In the genomic region with DNA sequence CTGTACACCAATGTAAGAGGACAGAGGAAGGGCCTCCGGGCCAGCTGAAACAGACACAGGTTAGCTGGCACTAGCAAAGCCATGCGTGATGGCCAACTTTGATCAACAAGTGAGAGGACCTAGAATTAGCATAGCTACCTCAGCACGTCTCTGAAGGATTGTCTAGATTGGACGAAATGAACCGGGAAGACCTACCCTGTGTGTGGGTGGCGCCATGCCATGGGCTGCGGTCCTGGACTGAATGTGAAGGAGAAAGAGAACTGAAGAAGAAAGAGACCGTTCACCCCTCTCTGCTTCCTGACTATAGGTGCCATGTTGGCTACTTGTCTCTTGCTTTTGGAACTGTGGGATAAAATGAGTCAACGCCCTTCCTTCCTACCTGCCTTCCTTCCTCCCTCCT, we compare ENCODE assay signal across 35 mouse cellular contexts.
"Had no signal": no experiment of that assay in that cellular context is flagged by ENCODE, and none has a peak within 500 bp of the region (broad histone marks: within the 10 kb centered on the region; RNA-seq: fewer than 3 reads in every experiment).

No protein-coding gene starts in this region.

- H3K36me3 ChIP-seq: heart, embryonic 10.5 days; heart, embryonic 12.5 days; heart, embryonic 13.5 days; heart, embryonic 15.5 days; hindbrain, embryonic 10.5 days; hindbrain, embryonic 12.5 days; hindbrain, embryonic 13.5 days; hindbrain, embryonic 15.5 days; intestine, embryonic 15.5 days; kidney, embryonic 15.5 days had no signal

- ATAC-seq: hindbrain, embryonic 16.5 days; hindbrain, postnatal 0 days; inflammation-experienced regulatory T-cells, adult 6 months; intestine, embryonic 15.5 days; intestine, embryonic 16.5 days; intestine, postnatal 0 days had no signal

- H3K27ac ChIP-seq: heart, embryonic 10.5 days; heart, embryonic 13.5 days; heart, embryonic 15.5 days; hindbrain, embryonic 10.5 days; hindbrain, embryonic 12.5 days; hindbrain, embryonic 13.5 days; hindbrain, embryonic 14.5 days; hindbrain, embryonic 15.5 days; hindbrain, postnatal 0 days; intestine, embryonic 15.5 days; kidney, embryonic 15.5 days; kidney, postnatal 0 days; layer of hippocampus, adult 2 months had no signal

- H3K27me3 ChIP-seq: heart, embryonic 12.5 days; heart, embryonic 13.5 days; heart, embryonic 15.5 days; intestine, embryonic 15.5 days had no signal

- H3K9ac ChIP-seq: heart, embryonic 12.5 days; heart, embryonic 13.5 days; heart, embryonic 15.5 days; hindbrain, embryonic 12.5 days; hindbrain, embryonic 13.5 days; hindbrain, embryonic 14.5 days; hindbrain, embryonic 15.5 days; intestine, embryonic 15.5 days; kidney, embryonic 15.5 days had no signal

- H3K4me1 ChIP-seq: heart, embryonic 10.5 days; heart, embryonic 12.5 days; heart, embryonic 13.5 days; heart, embryonic 15.5 days; hindbrain, embryonic 12.5 days; intestine, embryonic 15.5 days; kidney, embryonic 15.5 days had no signal

- H3K9me3 ChIP-seq: heart, embryonic 10.5 days; heart, embryonic 12.5 days; heart, embryonic 13.5 days; heart, embryonic 15.5 days; hindbrain, embryonic 10.5 days; hindbrain, embryonic 12.5 days; hindbrain, embryonic 13.5 days; hindbrain, embryonic 15.5 days; intestine, embryonic 15.5 days; kidney, embryonic 15.5 days had no signal

- H3K4me3 ChIP-seq: heart, embryonic 10.5 days; heart, embryonic 12.5 days; heart, embryonic 13.5 days; heart, embryonic 15.5 days; hindbrain, embryonic 10.5 days; hindbrain, embryonic 12.5 days; hindbrain, embryonic 13.5 days; hindbrain, embryonic 15.5 days; intestine, embryonic 15.5 days; kidney, embryonic 15.5 days; layer of hippocampus, adult 2 months had no signal

- H3K4me2 ChIP-seq: heart, embryonic 11.5 days; heart, embryonic 12.5 days; heart, embryonic 13.5 days; heart, embryonic 15.5 days; hindbrain, embryonic 12.5 days; hindbrain, embryonic 13.5 days; hindbrain, embryonic 14.5 days; hindbrain, embryonic 15.5 days; intestine, embryonic 15.5 days; kidney, embryonic 15.5 days had no signal

- DNase-seq: heart, postnatal 10 days; heart, postnatal 14 days; heart, postnatal 36 days; heart, postnatal 4 days; kidney, adult 11 months; kidney, adult 18-20 months; kidney, adult 2 months; kidney, adult 8-10 months; kidney, adult 9 months; kidney, postnatal 10 days; kidney, postnatal 14 days; kidney, postnatal 25 days; kidney, postnatal 36 days; kidney, postnatal 4 days; layer of hippocampus, adult 9-11 months; layer of hippocampus, postnatal 36 days had no signal
